Mouse (Mus musculus) ovary, adult 18-20 months (tissue): ENCODE data around the gene Dlgap1.
A peak's percentile ranks its signal among the peaks of the same experiment; 100 is the strongest.

Experiments
- DNase-seq: peaks from one replicate; pipeline ENCODE4 v3.0.0; 2022; ENCODE audit warnings: low spot score, mixed read lengths

Dlgap1 gene

GRCm38 (mm10) chr17:70341920-70342319 lies 373.0 kb downstream of the Dlgap1 start:
- DNase-seq = no peak

GRCm38 (mm10) chr17:70347403-70347802 lies 378.5 kb downstream of the Dlgap1 start:
- no peak for DNase-seq

- no peak for DNase-seq
Measured at GRCm38 (mm10) chr17:70363561-70363960, 394.7 kb downstream of the Dlgap1 start.

DNA sequence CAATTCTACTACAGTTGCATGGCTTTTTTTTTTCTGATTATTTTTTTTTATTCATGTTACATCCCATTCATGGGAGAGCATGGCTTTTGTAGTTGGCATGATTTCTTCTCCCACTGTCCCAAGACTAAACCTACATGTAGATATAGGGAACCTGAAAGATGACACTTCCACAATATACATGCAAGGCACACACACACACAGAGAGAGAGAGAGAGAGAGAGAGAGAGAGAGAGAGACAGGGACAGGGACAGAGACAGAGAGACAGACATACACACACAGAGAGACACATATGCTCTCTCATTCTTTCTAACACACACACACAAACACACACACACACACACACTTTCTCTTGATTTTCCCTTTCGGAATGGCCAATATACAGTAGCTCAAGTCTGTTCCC lies 395.1 kb downstream of the Dlgap1 start:
- DNase-seq = no peak

DNA sequence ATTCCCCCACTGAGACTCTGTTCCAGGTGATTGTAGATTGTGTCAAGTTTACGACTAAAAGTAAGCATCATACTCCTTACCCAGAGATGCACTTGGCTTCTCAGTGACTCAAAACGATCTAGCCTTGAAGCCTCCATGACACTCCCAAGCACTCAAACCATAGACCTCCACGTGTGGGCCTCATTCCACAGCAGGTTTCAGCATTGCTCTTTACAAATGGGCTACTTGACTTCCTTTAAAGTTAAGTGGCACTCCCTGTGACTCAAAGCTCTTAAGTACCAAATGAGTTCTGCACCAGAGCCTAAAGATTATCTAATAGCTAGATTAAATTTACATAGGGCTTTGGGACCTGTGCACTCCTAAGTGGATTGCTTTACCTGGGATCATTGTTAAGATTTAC lies 400.3 kb downstream of the Dlgap1 start:
- DNase-seq = no peak

GRCm38 (mm10) chr17:70377020-70377419 lies 408.1 kb downstream of the Dlgap1 start:
- DNase-seq = no peak

DNA sequence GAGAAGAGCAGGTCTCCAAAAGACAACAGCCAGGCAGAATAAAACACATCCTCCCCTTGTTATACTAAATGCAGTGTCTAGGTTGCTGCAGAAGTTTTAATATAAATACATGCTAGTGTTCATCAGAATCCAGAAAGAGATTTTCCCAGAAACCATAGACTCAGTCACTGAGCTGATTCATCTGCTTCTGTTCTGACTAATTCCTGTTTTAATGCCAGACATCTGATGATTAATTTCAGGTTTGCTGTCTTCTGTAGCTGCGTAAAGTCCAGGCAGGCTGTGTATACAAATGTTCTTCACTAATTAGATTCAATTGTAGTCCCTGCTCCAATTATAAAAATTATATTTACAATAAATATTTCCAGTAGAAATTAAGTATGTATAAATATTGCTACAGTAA lies 419.6 kb downstream of the Dlgap1 start:
- no peak for DNase-seq

GRCm38 (mm10) chr17:70397220-70397619 lies 428.3 kb downstream of the Dlgap1 start:
- peak; percentile 13 for DNase-seq

- no peak for DNase-seq
Measured at GRCm38 (mm10) chr17:70397708-70398107, 428.8 kb downstream of the Dlgap1 start.

DNA sequence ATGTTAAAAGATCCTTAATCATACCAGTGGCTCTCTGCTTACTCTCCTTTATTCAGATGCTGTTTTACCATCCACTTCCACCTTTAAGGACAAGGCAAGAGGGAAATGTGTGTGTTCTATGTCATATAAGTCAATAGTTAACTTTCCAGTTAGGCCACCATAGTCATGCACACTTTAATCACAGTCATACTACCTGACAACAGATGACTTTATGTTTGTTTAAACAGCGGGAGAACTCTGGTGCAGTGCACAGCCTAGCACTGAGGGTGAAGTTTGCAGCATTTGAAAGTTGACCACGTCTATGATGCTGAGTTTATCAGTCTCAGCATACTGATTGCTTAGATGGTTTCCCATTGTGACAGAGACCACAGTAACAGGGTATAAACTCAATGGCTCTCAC lies 433.0 kb downstream of the Dlgap1 start:
- DNase-seq = no peak

- no peak for DNase-seq
Measured at GRCm38 (mm10) chr17:70403750-70404149, 434.9 kb downstream of the Dlgap1 start.

- no peak for DNase-seq
Measured at GRCm38 (mm10) chr17:70414202-70414601, 445.3 kb downstream of the Dlgap1 start.

GRCm38 (mm10) chr17:70427866-70428265 lies 459.0 kb downstream of the Dlgap1 start:
- DNase-seq = no peak

DNA sequence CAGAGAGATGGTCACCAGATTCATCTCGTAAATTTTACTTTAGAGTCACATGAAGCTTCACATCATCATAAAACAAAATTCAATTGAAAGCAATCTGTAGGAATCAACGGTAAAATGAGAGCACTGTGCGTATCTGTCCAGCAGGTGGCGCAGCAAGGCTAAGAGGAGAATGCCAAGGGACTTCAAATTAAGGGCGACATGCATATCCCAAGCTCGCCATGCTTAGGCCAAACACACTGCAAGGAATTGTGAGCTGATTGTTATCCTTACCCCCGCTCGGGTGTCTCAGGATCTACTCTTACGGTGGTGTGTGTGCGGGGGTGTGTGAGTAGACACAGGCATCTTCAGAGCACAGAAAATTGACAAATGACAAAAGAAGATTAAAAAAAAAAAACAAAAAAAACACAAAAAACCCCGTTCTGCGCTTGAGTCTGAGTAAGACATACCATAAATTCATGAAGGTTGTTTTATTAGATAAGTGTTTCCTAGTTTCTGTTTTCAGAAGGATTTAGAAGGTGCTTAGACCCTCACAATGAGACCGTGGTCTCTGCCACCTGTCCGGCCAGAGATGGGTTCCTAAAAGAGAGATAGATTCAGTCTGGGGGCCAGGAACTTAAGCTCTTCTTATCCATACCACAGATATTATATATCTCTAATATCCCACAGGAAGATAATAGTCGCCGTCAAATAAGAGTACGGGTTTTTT lies 461.0 kb downstream of the Dlgap1 start:
- peak; percentile 24 for DNase-seq

- DNase-seq = no peak
Measured at GRCm38 (mm10) chr17:70430452-70430787, 461.5 kb downstream of the Dlgap1 start.

DNA sequence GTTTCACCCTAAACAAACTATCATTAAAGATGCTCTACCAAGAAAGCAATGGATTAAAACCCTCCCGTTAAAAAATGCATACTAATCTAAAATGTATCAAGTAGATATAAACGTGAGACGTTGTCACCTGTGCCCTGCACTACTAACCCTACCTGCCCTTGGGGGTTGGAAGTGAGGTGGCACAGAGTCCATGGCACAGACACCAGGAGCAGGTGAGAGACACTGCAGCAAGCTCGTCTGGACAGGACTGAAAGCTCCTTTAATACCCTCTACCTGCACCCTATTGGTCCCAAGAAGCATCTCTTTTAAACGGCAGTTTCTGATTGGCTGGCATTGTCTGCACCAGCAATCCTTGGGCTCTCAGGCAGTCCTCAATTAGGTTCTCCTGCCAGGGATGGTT lies 464.0 kb downstream of the Dlgap1 start:
- no peak for DNase-seq

DNA sequence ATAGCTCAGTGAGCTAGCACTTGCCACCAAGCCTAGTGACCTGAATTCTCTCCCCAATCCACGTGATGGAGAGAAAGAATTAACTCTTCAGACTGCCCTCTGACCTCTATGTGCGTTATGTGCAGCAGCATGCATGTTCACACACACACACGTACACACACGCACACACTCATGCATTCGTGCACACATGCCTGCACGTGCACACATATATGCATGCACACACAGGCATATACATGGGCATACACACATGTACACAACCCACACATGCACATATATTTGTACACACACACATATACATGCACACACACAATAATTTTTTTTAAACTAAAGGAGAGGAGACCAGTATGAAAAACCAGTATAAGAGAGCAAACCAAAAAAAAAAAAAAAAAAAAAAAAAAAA lies 465.7 kb downstream of the Dlgap1 start:
- DNase-seq = no peak

DNA sequence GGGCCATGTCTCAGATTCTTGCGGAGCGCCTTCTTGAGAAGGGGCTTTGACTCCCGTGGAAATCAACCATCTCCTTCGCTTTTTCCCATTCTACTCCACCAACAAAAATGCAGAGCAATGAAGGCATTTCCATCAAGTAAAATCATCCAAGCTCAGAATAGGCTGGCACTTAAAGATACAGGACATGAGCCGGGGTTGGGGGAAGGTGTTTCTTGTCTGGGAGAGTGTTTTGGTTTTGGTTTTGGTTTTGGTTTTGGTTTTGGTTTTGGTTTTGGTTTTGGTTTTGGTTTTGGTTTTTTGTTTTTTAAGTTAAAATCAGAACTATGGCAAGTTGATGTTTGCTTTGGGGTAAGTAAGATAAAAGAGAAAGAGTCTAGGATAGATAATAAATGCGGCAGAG lies 466.7 kb downstream of the Dlgap1 start:
- no peak for DNase-seq

- DNase-seq = no peak
Measured at GRCm38 (mm10) chr17:70437229-70437628, 468.4 kb downstream of the Dlgap1 start.

DNA sequence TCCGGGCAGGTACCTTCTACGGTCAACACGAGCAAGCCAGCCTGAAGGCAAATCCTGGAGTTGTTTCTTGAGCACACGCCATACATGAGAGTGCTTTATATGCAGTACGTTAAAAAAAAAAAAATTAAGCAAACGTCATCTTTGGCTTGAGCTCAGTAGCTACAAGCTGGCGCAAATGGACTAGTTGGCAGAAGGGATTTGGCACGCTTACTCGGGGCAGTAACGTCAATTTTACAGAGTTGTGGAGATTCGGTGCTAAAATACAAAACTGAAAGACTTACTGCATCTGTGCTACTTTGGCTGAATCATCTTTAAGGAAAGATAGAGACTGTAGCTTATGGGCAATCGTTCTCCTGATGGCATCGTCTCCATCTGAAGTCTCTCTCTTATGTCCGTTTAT lies 474.1 kb downstream of the Dlgap1 start:
- DNase-seq = no peak

GRCm38 (mm10) chr17:70446451-70446850 lies 477.6 kb downstream of the Dlgap1 start:
- no peak for DNase-seq

DNA sequence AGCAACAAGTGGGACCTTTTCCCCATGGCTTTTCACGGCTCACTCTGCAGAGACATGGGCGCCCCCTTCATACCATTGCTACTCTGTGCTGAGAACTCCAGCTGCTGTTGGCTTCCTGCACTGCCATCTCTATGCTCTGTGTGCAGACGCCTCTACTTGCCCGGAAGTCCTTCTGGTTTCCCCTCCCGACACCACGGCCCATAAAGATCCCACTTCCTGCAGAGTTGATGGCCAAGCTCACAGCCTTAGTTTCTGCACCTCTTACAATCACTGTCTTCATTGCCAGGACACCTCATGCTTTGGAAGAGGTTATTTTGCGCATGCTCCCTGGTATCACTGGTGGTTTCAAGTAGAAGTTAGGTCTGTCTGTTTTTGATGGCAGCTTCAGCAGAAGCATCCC lies 486.2 kb downstream of the Dlgap1 start:
- DNase-seq = no peak

GRCm38 (mm10) chr17:70457103-70457502 lies 488.2 kb downstream of the Dlgap1 start:
- DNase-seq = no peak

DNA sequence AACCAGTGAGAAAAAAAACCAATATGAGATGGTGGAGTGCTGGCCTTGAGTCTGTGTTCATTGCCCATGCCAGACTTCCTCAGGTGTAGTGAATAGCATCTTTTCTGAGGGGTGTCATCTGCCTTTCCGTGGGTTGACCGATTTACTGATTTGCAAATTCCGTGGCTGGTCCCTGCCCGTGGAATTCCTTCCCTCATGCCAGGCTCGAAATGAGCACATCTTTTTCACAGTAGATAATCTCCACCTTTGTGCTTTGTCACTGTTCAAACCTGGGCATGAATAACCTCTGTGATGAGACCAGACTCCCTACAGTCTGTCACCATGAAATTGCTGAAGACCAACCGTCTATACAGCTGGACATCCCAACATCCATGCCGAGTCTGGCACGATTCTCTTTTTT lies 493.4 kb downstream of the Dlgap1 start:
- DNase-seq = no peak
